Mouse (Mus musculus) embryonic fibroblast, embryonic 13.5 days (primary cell): ENCODE measurements at regions not wholly inside any gene's neighbourhood (a gene's known extent, or its start where the extent isn't known, plus 50 kb on each side); places are given as distances from the start of the nearest gene placed in this dataset.

Experiments
- CTCF ChIP-seq: IDR thresholded peaks from 2 replicates; pipeline ENCODE4 v1.5.1; 2011; ENCODE audit warnings: mild to moderate bottlenecking, control low read depth, low read length, moderate library complexity, borderline replicate concordance; ENCODE audit not compliant: insufficient read depth
- POLR2A ChIP-seq: IDR thresholded peaks from 2 replicates; pipeline ENCODE4 v1.6.1; 2011; ENCODE audit warnings: low read depth, mild to moderate bottlenecking, control low read depth, low read length, moderate library complexity

GRCm38 (mm10) chr10:110563057-110563456 lies 107.1 kb upstream of the Nav3 start:
- no peak for TF ChIP-seq POLR2A
- no peak for TF ChIP-seq CTCF
